Mouse (Mus musculus) urinary bladder, postnatal 14 days (tissue): ENCODE data around the gene Il17a.
"Not testable (repeated sequence)": the region's sequence is repeated elsewhere in the genome, so short reads cannot be mapped to it uniquely, and the experiment has no call there.

Source experiments
- DNase-seq: peaks from one replicate; pipeline ENCODE4 v3.0.0; 2021; ENCODE audit warnings: low spot score

The Il17a gene

GRCm38 (mm10) chr1:20730903-20731302, at the start of gene Il17a:
TSS of gene Il17a (plus strand) at chr1:20730905.
- DNase-seq, result no peak

DNA sequence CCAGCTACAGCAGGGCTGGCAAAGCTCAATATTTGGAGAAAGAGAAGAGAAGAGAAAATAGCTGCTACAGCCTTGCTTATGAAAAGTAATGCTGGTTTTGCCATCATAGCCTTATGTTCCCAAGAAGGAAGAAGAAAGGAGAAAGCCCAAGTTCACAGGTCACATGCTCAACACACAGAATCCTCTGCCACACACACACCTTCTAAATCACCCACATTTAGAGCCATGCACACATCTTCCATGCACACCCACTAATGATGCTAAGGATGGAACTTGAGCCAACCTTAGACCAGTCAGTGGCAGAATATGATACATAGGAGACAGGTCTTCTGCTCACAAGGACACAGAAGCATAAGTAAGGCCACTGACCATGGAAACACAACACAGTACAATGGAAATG, 47.9 kb upstream of the Il17a start:
- no peak for DNase-seq

- no peak for DNase-seq
Measured at GRCm38 (mm10) chr1:20683386-20683785, 47.3 kb upstream of the Il17a start.

- DNase-seq, result no peak
Measured at GRCm38 (mm10) chr1:20683853-20684252, 46.9 kb upstream of the Il17a start.

- DNase-seq, result no peak
Measured at GRCm38 (mm10) chr1:20684403-20684802, 46.3 kb upstream of the Il17a start.

DNA sequence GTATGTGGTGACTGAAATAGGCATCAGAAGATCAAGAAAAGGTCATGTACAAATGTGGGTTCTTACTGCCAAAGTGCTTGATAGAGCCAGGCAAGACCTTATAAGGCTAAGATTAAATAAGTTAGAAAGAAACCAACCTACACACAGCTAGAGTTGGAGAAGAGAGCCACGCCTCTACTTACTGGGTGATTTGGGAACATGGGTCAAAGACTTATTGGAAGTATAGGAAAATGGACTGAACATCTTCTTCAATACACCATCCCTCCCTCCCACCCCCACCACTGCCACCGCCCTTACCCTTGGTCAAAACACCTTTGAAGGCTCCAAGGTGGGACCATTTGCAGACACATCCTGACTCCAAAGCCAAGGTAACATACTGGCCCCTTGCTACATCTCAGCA, 45.3 kb upstream of the Il17a start:
- DNase-seq, result no peak

DNA sequence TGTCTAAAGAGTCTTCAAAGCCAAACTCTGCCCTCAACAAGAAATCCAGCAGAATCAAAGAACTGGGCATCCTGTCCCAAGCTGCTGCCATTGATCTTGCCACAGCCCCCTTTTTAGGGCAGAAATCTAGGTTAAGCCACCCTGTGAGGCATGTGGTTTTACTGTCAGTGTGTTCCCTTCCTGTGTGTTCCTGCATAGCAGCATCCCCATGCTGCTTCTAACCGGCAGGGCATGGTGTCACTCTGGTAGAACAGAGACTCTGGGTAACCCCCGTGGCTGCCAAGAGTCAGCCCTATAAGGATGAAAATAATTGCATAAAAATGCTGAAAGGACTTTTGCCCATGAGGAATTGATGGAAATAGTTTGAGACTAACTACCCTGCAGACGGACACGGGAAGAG, 44.8 kb upstream of the Il17a start:
- no peak for DNase-seq

DNA sequence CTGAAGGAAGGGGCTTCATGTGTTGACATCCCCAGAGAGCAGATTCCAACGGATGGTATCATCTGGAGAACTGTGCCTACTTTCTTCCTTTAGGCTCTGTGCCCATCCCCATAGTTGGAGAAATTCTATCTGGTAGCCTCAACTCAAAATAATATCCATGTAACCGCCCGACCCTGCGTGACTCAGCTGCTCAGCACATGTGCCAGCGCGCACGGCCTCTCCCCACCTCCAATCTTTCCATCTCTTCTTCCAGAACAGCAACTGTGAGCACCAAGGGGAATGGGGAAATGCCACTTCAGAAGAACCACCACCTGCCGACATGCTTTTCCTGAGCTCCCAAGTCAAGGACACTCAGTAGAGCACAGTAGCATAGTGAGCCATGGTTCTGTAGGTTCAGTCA, 39.4 kb upstream of the Il17a start:
- DNase-seq, result peak; percentile 20

- DNase-seq, result no peak
Measured at GRCm38 (mm10) chr1:20693634-20694313, 36.9 kb upstream of the Il17a start.

DNA sequence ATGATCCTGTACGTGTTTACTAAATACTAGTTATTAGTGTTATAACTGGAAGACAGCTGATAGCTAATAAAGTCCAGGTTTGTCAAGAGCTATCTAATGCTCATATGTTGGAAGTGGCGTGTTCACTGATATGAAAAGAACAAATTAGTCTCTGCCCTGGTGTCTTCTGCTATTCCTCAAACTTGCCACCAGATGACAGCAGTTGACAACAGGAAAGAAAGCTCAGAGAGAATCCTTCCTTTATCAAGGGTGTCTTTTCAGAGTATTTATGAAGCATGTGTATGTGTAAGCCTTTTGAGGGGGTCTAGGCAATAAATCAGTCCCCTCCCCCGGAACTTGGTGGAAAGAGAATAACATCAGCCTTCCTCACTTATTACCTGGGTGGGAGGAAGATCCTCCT, 30.7 kb upstream of the Il17a start:
- DNase-seq, result no peak

DNA sequence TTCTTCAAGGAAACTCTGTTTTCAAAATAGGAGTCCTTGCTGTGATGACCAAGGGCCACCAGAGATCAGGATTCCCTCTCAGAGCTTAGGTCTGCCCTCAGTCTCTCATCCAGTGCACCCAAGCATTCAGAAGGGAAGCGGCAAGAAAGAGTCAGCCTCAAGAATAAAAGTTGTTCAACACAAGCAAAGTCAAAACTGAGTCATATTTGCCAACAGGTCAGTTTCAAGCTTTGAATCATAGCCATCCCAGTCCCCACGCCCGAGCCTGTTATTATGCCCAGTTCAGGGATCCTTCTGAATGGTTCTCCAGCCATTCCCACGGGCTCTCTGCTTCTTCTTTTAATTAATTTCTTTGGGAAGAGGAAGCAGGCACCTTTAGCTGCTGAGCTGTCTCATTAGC, 5.9 kb downstream of the Il17a start:
- DNase-seq, result no peak

GRCm38 (mm10) chr1:20738483-20738882, 7.8 kb downstream of the Il17a start:
- DNase-seq, result no peak

DNA sequence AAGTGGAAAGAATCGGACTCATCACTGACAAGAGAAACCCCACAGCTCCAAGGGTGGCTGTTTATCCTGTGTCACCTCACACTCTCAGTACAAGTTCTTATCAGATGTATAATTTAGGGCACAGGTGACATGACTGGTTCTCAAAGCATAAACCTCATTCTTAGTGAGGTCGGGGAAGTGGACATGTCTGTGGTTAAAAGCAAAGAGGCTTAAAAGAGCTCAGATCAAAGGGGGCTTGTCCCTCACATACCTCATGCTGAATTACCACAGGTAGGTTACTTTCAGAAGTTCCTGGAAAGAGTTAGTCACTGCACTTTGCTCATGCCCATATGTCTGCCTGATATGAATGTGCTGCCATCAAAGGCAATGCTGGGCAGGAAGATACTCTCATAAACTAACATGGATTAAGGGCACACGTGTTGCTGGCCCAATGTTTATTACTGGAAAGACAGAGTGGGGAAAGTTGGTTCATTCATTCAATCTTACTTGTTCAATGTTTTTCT, 9.8 kb downstream of the Il17a start:
- no peak for DNase-seq

GRCm38 (mm10) chr1:20754439-20754838, 23.7 kb downstream of the Il17a start:
- no peak for DNase-seq

GRCm38 (mm10) chr1:20757586-20757985, 26.9 kb downstream of the Il17a start:
- no peak for DNase-seq

- no peak for DNase-seq
Measured at GRCm38 (mm10) chr1:20759799-20760198, 29.1 kb downstream of the Il17a start.

DNA sequence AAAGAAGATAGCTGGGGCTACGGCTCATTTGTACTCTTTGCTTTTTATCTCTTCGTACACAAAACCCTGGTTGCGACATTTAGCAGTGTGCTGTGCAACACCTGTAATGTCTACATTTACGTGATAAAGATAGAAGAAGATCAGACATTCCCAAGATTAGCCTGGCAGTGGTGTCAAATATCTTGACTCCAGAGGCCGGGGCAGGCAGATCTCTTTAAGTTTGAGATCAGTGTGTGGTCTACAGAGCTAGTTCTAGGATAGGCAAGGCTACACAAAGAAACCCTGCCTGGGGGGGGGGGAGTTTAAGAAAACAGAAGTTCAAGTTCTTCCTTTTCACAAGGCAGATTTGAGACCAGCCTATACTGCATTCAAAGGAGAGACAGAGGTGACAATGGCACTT, 29.6 kb downstream of the Il17a start:
- DNase-seq, result no peak

GRCm38 (mm10) chr1:20761411-20761810, 30.7 kb downstream of the Il17a start:
- no peak for DNase-seq

DNA sequence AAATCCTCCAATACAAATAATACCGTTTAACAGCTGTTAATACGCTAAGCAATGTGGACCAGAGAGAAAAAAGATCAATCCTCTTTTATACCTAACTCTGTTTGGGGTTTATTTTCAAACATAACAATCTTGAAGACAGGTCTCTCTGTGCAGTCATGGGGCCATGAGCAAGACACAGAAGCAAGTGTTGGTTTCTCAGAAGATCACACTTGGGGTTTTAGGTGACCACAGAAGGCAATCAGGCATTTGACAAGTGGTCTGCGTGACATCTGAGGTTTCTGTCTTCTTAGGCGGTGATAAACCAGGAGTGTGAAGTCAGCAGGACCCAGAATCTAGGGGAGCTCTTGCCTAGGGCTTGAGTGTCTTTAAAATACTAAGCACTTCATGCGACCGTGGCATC, 35.8 kb downstream of the Il17a start:
- DNase-seq, result no peak

GRCm38 (mm10) chr1:20774026-20774730, 43.5 kb downstream of the Il17a start:
- DNase-seq, result not testable (repeated sequence)

GRCm38 (mm10) chr1:20778366-20778765, 47.7 kb downstream of the Il17a start:
- DNase-seq, result no peak
